Mouse (Mus musculus) heart, embryonic 12.5 days (tissue): Measurements from ENCODE around the gene Cgas. TPM values are rescaled to one million over a fixed set of nuclear protein-coding genes. Genes with fewer than 3 reads are reported as not detected.

Source experiments
- ATAC-seq: fragments of 200-750 bp; cut with Nextera tagmentation; 2 replicates; pipeline ENCODE4 v1.8.0; 2017; ENCODE audit warnings: moderate TSS enrichment, moderate library complexity; ENCODE audit not compliant: insufficient number of reproducible peaks, low FRiP score
- H3K27ac ChIP-seq: fragments of 300-500 bp; sonication (generic); 2 replicates; pipeline ENCODE4 v1.5.1; 2016; ENCODE audit warnings: mild to moderate bottlenecking, moderate library complexity; ENCODE audit not compliant: poor library complexity, severe bottlenecking
- H3K27me3 ChIP-seq: fragments of 300-500 bp; sonication (generic); replicated peaks from 2 replicates; pipeline ENCODE4 v1.6.1; 2016; ENCODE audit warnings: mild to moderate bottlenecking, moderate library complexity
- H3K36me3 ChIP-seq: fragments of 300-500 bp; sonication (generic); 2 replicates; pipeline ENCODE4 v1.6.1; 2016; ENCODE audit warnings: mild to moderate bottlenecking, moderate library complexity
- H3K4me1 ChIP-seq: fragments of 300-500 bp; sonication (generic); replicated peaks from 2 replicates; pipeline ENCODE4 v1.6.1; 2016; ENCODE audit warnings: mild to moderate bottlenecking
- H3K4me2 ChIP-seq: fragments of 300-500 bp; sonication (generic); 2 replicates; pipeline ENCODE4 v1.6.1; 2016; ENCODE audit warnings: mild to moderate bottlenecking, moderate library complexity
- H3K4me3 ChIP-seq: fragments of 300-500 bp; sonication (generic); 2 replicates; pipeline ENCODE4 v1.5.1; 2016; ENCODE audit warnings: mild to moderate bottlenecking
- H3K9ac ChIP-seq: fragments of 300-500 bp; sonication (generic); 2 replicates; pipeline ENCODE4 v1.6.1; 2016; ENCODE audit warnings: mild to moderate bottlenecking, moderate library complexity
- H3K9me3 ChIP-seq: fragments of 300-500 bp; sonication (generic); replicated peaks from 2 replicates; pipeline ENCODE4 v1.6.1; 2016; ENCODE audit warnings: mild to moderate bottlenecking, moderate library complexity
- WGBS: fragments of 180-500 bp; shearing (Covaris S2); methylation state at CpG from one replicate; pipeline ENCODE4 v1.1.7; 2016; 5-methylcytosine and 5-hydroxymethylcytosine counted together
- polyA plus RNA-seq: library from polyadenylated mRNA; unstranded; fragments of >200 nt; fragmentation: Nextera tagmentation; extraction: Ambion mirVana; gene quantifications from 2 replicates; pipeline ENCODE4 v1.2.1, GENCODE M21; 2016

The Cgas gene
- polyA plus RNA-seq, 1 experiment from 2014 or later: 0.68 TPM

DNA sequence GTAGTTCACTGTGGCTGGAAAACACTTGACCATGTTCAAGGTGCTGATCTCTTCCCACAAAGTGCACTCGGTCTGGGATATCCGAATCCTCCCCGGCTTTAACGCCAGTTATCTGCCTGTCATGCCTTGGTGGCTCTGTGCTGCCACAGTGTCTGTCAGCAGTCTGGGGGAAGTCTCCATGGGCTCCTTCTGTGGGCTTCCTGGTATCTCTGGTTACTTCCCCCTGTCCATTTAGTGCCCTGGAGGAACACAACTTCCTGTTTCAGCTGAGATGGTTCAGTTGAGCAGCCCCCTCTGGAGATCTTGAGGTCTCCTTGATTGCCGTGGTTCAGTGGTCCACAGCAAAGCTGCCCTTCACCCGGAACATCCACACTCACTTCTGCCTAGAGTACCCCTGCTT lies 14.9 kb downstream of the Cgas start:
- ATAC-seq: no peak
- no peaks in the 10 kb centered on the region for H3K9me3 ChIP-seq
- peaks cover 8% of the 10 kb centered on the region for H3K27me3 ChIP-seq

GRCm38 (mm10) chr9:78427362-78427781 lies 15.7 kb downstream of the Cgas start:
- peak; percentile 33 for ATAC-seq
- Histone ChIP-seq H3K27ac (no peak overlapping the region), H3K9ac (peak overlapping the region; percentile 62), H3K4me1 (peaks cover 10% of the 10 kb centered on the region), H3K9me3 (no peaks in the 10 kb centered on the region), H3K4me3 (peak overlapping the region; percentile 48), H3K4me2 (peak overlapping the region; percentile 88), H3K27me3 (peaks cover 8% of the 10 kb centered on the region), H3K36me3 (no peaks in the 10 kb centered on the region)
- WGBS: 11% methylated on average over 26 of the region's 27 CpGs

More for the DNA sequence above, 14.9 kb downstream of the Cgas start:
- Histone ChIP-seq H3K9ac (no peak overlapping the region), H3K4me3 (no peak overlapping the region), H3K27ac (no peak overlapping the region), H3K4me1 (peaks cover 10% of the 10 kb centered on the region), H3K36me3 (no peaks in the 10 kb centered on the region), H3K4me2 (peak overlapping the region; percentile 88)
- 49% methylated on average over 6 of the region's 6 CpGs for WGBS

DNA sequence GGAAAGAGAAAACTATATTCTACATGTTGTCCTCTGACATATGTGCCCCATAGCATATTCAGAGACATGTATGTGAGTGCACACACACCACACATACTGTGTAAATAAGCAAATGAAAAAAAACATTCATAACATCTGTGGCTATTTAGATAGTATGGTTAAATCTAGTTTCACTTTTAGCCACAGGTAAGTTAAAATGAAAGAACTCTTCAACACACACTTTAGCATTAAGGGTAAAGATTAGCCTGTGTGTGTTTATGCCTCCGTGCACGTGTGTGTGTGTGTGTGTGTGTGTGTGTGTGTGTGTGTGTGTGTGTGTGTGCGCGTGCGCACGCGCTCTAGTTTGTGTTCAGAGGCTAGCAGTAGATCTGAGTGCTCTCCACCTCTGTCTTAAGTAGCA lies 41.4 kb downstream of the Cgas start:
- H3K36me3 ChIP-seq: no peaks in the 10 kb centered on the region
- no peak overlapping the region for H3K27ac ChIP-seq
- ATAC-seq: no peak
- 84% methylated on average over 7 of the region's 7 CpGs for WGBS
- no peaks in the 10 kb centered on the region for H3K4me1 ChIP-seq
- H3K9me3 ChIP-seq: no peaks in the 10 kb centered on the region
- H3K4me3 ChIP-seq: no peak overlapping the region
- no peak overlapping the region for H3K9ac ChIP-seq
- no peak overlapping the region for H3K4me2 ChIP-seq
- H3K27me3 ChIP-seq: peaks cover 22% of the 10 kb centered on the region

- Histone ChIP-seq H3K4me2 (no peak overlapping the region), H3K9me3 (no peaks in the 10 kb centered on the region), H3K36me3 (no peaks in the 10 kb centered on the region), H3K4me1 (peaks cover 4% of the 10 kb centered on the region), H3K4me3 (no peak overlapping the region), H3K27ac (no peak overlapping the region), H3K9ac (no peak overlapping the region), H3K27me3 (peaks cover 32% of the 10 kb centered on the region)
- no peak for ATAC-seq
- 73% methylated on average over 5 of the region's 5 CpGs for WGBS
These were observed 42.5 kb downstream of the Cgas start for GRCm38 (mm10) chr9:78400570-78400969.

DNA sequence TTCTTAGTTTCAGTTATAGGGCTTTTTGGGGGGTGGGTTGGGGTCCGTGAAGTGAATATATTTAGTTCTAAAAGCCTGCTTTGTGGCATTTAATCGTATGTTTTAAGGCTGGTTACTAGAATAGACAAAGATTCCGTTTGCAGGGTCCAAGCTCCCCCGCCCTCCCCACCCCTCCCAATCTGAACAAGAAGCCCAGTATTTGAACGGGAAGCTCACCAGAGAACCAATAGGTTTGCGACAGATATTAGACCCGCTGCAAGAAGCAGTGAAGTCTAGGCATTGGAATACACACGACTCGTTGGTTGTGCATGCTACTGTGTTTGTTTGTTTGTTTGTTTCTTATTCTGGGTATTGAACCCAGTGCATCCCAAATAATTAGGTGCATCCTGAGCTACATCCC lies 46.5 kb downstream of the Cgas start:
- Histone ChIP-seq H3K9me3 (no peaks in the 10 kb centered on the region), H3K36me3 (no peaks in the 10 kb centered on the region), H3K4me3 (no peak overlapping the region; the same call in 1 of the 2 replicates), H3K4me2 (peak overlapping the region; percentile 73), H3K27me3 (peaks cover 73% of the 10 kb centered on the region), H3K27ac (no peak overlapping the region), H3K4me1 (peaks cover 4% of the 10 kb centered on the region), H3K9ac (no peak overlapping the region)
- WGBS: 49% methylated on average over 9 of the region's 9 CpGs
- ATAC-seq: no peak

DNA sequence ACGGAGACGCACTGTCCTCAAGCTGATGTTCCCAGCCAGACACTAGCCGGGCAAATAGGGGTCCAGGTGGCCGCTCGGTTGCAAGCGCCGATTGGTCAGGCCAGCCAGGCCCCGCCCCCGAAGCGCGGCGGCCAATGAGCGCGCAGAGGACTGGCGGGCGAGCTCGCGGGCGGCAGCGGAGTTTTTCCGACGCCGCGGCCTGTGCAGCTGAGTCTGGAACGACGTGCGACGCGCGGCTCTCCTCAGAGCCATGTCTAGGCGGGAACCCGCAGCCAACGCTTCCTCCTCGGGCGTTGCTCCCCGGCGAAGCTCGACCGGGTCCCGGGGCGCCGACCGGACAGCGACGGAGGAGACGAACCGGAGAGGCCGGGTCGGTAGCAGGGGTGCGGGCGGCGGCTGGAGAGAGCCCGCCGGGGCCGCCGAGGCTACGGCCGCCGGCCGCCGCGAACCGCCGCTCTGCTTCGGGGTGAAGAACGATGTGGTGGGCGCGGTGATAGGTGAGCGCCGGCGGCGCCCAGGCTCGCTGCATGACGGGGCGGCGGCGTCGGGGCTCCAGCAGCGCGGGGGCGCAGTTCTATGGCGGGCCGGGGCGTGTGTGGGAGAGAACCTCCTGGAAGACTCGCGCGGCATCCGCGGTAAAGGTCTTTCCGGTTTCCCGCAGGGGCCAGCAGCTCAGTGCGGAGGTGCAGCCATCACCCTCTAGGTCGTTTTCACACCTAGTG lies 47.2 kb downstream of the Cgas start, which contains the start of gene Ddx43:
Gene Ddx43 (plus strand): TSS at position 148 of the 722 bp plus-strand sequence.
- H3K9ac ChIP-seq: peak within 1 kb of the TSS; percentile 53; the same call in 1 of the 2 replicates
- 3% methylated on average over 89 of the region's 93 CpGs for WGBS

DNA sequence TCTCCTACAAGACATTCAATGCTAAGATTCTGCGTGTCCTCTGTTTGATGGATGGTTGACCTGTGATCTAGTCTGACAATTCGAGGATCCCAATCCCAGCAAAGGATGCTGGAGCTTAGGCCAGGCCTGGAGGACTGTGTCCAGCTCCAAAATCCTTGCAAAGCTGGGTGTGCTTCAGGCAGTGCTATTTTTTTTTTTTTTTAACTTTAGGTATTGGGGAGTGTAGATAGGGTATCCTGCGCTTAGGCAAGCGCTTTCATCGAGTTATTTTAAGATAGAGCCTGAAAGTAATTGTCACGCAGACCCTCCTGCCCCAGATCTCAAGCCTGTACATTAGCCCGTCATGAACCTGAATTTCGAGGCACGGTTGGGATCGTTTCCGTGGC lies 47.8 kb downstream of the Cgas start:
- peak overlapping the region; percentile 49 for H3K4me3 ChIP-seq
- ATAC-seq: no peak; the same call in 1 of the 2 replicates
- H3K36me3 ChIP-seq: no peaks in the 10 kb centered on the region
- no peaks in the 10 kb centered on the region for H3K9me3 ChIP-seq
- H3K4me1 ChIP-seq: peaks cover 4% of the 10 kb centered on the region
- H3K9ac ChIP-seq: no peak overlapping the region
- 27% methylated on average over 11 of the region's 11 CpGs for WGBS
- H3K4me2 ChIP-seq: peak overlapping the region; percentile 73
- no peak overlapping the region for H3K27ac ChIP-seq
- peaks cover 81% of the 10 kb centered on the region for H3K27me3 ChIP-seq

More for the DNA sequence above, 47.2 kb downstream of the Cgas start, which contains the start of gene Ddx43:
- Histone ChIP-seq H3K9me3 (no peaks in the 10 kb centered on the region), H3K27ac (no peak within 1 kb of the TSS), H3K27me3 (peaks cover 80% of the 10 kb centered on the region), H3K4me3 (peak within 1 kb of the TSS; percentile 49), H3K4me1 (peaks cover 4% of the 10 kb centered on the region), H3K4me2 (peak within 1 kb of the TSS; percentile 73), H3K36me3 (no peaks in the 10 kb centered on the region)
- ATAC-seq: peak; percentile 78

DNA sequence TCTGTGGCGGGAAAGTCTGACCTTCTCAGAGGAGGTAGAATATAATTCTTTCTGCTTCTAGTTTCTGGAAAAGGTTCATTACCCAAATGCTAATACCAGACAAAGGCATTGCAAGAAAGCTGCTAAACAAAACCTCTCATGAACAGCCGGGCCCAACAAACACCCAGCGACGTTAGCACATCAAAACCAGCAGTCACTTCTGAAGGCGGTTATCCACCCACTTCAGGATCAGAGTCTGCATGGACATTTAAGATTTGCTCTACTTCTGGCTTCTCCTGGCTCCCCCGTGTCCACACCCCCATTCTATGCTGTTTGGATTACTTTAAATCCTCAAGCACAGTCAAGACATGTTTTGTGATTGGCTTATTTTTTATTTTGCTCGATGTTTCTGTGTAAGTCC lies 48.4 kb downstream of the Cgas start:
- peaks cover 4% of the 10 kb centered on the region for H3K4me1 ChIP-seq
- H3K9me3 ChIP-seq: no peaks in the 10 kb centered on the region
- no peaks in the 10 kb centered on the region for H3K36me3 ChIP-seq
- H3K27me3 ChIP-seq: peaks cover 80% of the 10 kb centered on the region
- H3K4me3 ChIP-seq: no peak overlapping the region
- no peak overlapping the region for H3K27ac ChIP-seq
- 60% methylated on average over 7 of the region's 7 CpGs for WGBS
- no peak overlapping the region for H3K4me2 ChIP-seq
- no peak for ATAC-seq
- no peak overlapping the region for H3K9ac ChIP-seq

DNA sequence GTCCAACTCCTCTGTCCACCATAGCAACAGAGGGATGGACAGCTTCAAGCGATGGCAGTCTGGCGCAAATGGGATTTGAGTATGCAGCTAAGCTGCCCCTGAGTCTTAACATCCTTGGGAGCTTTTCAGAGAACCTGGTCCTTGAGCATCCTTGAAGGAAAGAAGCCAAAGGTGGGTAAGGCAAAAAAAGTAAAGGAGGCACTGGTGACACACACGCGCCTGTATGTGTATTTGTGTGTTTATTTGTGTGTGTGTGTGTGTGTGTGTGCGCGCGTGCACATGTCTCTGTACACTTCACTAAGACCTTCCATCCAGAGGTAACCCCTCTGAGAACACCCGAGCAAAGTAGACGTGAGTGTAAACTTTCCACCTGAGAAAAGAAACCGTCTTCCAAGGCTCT lies 49.3 kb downstream of the Cgas start:
- WGBS: 78% methylated on average over 10 of the region's 10 CpGs
- Histone ChIP-seq H3K4me3 (no peak overlapping the region), H3K27ac (no peak overlapping the region), H3K4me2 (no peak overlapping the region), H3K27me3 (peaks cover 72% of the 10 kb centered on the region), H3K9me3 (no peaks in the 10 kb centered on the region), H3K9ac (no peak overlapping the region), H3K36me3 (no peaks in the 10 kb centered on the region), H3K4me1 (peaks cover 4% of the 10 kb centered on the region)
- ATAC-seq: no peak

GRCm38 (mm10) chr9:78389981-78390380 lies 53.1 kb downstream of the Cgas start:
- Histone ChIP-seq H3K36me3 (no peaks in the 10 kb centered on the region), H3K27ac (no peak overlapping the region), H3K4me1 (no peaks in the 10 kb centered on the region), H3K4me2 (no peak overlapping the region), H3K9ac (no peak overlapping the region), H3K27me3 (peaks cover 46% of the 10 kb centered on the region), H3K4me3 (no peak overlapping the region), H3K9me3 (no peaks in the 10 kb centered on the region)
- ATAC-seq: no peak
- WGBS: 32% methylated on average over 5 of the region's 5 CpGs

DNA sequence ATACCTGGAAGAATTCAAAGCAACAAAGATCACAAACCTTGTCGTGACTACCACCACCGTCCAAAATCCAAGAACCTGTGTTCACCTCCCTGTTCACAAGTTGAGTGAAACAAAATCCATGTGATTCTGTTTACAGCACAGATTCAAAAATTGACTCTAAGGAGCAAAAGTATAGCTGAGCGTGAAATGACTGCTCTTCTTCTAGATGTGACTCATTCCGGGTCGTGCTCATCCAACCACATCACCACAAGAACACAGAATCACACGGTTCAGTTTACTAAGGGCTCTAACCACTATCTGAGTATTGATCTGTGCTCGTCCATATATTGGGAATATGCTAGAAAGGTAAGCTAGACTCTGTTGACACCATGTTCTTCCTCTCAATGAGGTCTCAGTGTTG lies 56.1 kb downstream of the Cgas start:
- Histone ChIP-seq H3K36me3 (no peaks in the 10 kb centered on the region), H3K9me3 (no peaks in the 10 kb centered on the region), H3K4me2 (no peak overlapping the region), H3K9ac (no peak overlapping the region), H3K4me3 (no peak overlapping the region), H3K27me3 (peaks cover 15% of the 10 kb centered on the region), H3K4me1 (no peaks in the 10 kb centered on the region), H3K27ac (no peak overlapping the region)
- 78% methylated on average over 7 of the region's 7 CpGs for WGBS
- no peak for ATAC-seq

GRCm38 (mm10) chr9:78385893-78386292 lies 57.1 kb downstream of the Cgas start:
- ATAC-seq: no peak
- H3K4me3 ChIP-seq: no peak overlapping the region
- no peaks in the 10 kb centered on the region for H3K36me3 ChIP-seq
- peaks cover 5% of the 10 kb centered on the region for H3K27me3 ChIP-seq
- H3K9me3 ChIP-seq: no peaks in the 10 kb centered on the region
- H3K4me1 ChIP-seq: no peaks in the 10 kb centered on the region
- H3K4me2 ChIP-seq: no peak overlapping the region
- 56% methylated on average over 3 of the region's 3 CpGs for WGBS
- H3K27ac ChIP-seq: no peak overlapping the region
- no peak overlapping the region for H3K9ac ChIP-seq
